Mouse (Mus musculus) retina, embryonic 14.5 days (tissue): ENCODE data around the gene Ano3.
"Not testable (repeated sequence)": the region's sequence is repeated elsewhere in the genome, so short reads cannot be mapped to it uniquely, and the experiment has no call there.

Experiments used
- DNase-seq: peaks from one replicate; pipeline ENCODE4 v3.0.0-alpha.2; 2015; ENCODE audit warnings: low spot score

The Ano3 gene

DNA sequence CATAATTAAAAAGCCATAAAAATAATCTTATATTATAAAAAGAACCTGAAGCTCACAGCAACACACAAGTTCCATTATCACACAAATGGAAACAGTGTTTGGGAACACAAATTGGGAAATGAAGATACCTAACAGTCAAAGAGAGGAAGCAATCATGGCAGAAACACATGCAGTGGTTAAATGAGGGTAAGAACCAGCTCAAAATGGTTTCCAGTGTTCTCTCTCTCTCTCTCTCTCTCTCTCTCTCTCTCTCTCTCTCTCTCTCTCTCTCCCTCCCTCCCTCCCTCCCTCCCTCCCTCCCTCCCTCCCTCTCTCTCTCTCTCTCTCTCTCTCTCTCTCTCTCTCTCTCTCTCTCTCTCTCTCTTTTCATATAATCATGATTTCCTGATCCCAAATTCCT lies at the start of gene Ano3:
Ano3 (minus strand) TSS at position 101 of the 400 bp plus-strand sequence.
- not testable (repeated sequence) for DNase-seq

DNA sequence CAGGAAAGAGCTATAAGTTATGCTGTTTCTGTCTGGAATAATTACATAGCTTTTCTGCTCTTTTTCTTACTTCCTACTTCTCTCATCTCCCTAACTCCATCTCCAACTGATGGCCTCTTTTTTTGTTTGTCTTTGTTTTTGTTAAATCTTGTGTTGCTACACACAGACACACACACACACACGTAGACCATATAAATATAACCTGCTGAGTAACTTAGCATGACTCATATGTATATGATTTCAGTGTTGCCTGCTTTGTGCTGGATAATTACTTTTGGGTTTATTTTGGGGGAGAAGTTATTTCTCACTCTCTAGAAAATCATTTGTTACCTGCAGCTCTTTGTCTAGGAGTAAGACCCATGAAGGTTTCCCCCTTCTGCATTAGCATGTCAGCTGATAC lies 39.3 kb upstream of the Ano3 start:
- DNase-seq, result no peak

DNA sequence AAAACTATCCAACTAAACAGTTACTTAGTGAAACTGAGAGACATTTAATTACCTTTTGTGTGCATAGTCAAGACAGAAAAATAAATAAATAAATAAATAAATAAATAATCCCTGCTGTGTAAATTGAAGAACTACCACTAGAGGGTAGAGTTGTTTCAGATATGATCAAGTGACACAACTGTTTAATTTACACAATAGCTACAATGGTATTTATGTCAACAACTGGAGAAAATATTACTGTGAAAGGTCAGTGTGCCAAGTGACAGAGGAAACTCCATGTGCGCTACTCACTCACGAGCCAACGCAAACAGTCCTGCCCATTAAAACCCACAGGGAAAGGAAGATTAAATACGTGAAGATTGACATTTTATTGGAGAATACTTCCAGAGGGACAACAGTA lies 38.8 kb upstream of the Ano3 start:
- DNase-seq, result peak; percentile 58

DNA sequence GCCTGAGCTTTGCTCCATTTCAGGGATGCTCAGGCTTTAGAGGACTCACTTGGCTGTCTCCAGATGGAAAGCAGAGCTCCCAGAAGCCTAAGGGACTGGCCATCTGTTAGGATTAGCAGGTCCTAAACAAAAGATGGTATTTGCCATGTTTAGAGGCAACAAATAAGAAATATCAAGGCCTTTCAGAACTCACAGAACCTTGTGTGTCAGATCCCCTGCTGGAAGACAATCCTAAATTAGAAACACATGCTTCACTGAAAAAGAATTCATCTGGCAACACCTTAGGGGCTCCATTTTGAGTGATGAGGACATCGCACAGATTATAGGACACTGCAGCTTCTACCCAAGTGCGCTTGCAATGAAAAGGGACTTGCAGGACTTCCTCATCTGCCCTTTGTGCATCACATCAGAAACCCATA lies 35.1 kb upstream of the Ano3 start:
- DNase-seq, result no peak

GRCm38 (mm10) chr2:110981733-110982132 lies 31.0 kb upstream of the Ano3 start:
- DNase-seq, result peak; percentile 73

GRCm38 (mm10) chr2:110979610-110980009 lies 28.9 kb upstream of the Ano3 start:
- no peak for DNase-seq

DNA sequence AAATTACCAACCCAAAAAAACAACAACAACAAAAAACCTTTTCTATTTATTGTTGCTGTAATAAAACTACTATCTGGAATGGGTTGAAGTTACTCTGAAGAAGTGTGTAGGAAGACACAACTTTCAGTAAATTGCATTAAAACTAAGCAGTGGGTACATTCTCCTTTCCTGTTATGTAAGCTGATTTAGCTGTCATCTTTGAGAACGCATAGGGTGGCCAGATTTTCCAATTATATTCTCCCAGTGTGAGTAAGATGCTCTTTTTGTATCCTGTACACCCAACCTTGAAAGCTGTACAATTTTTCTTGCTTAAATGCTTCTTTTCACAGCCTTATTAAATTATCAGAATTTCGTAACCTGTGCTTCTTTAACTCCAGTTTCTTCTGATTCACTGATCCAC lies 26.1 kb upstream of the Ano3 start:
- DNase-seq, result no peak

DNA sequence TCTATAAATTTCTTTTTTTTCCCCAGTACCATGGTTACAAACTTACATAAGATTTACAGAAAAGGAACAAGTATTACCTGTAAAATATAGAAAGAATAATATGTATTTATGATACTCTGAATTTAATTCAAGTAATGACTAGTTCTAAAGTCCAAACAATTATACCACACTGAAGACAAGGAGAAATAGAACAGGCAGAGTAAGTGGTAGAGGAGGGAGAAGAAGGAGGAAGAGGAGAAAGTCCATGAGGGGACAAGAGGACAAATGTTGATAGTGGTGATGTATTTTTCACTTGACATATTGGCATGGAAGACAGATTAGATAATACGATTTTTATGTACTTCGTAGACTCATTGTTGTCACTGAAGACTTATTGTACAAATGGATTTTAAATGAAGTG lies 19.4 kb upstream of the Ano3 start:
- no peak for DNase-seq

DNA sequence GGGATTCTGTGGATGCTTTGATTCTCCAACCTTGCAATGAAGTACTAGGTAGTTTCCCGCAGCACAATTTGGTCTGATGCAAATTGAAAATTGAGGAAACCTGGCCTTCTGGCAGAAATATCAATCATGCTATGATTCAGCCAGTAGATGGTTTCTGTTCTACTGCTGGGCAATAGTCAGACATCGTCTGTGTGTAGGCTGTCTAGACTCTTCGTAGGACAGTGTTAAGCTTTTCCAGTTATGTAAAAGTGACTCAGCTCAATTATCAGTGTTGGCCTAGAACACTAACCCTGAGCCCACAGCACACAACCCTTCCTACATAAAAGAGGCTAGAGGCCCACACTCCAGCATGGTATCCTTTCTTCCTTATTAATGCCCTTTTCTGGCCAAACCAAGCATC lies 14.7 kb upstream of the Ano3 start:
- no peak for DNase-seq

GRCm38 (mm10) chr2:110950432-110950803 lies 305 bp downstream of the Ano3 start:
- no peak for DNase-seq

DNA sequence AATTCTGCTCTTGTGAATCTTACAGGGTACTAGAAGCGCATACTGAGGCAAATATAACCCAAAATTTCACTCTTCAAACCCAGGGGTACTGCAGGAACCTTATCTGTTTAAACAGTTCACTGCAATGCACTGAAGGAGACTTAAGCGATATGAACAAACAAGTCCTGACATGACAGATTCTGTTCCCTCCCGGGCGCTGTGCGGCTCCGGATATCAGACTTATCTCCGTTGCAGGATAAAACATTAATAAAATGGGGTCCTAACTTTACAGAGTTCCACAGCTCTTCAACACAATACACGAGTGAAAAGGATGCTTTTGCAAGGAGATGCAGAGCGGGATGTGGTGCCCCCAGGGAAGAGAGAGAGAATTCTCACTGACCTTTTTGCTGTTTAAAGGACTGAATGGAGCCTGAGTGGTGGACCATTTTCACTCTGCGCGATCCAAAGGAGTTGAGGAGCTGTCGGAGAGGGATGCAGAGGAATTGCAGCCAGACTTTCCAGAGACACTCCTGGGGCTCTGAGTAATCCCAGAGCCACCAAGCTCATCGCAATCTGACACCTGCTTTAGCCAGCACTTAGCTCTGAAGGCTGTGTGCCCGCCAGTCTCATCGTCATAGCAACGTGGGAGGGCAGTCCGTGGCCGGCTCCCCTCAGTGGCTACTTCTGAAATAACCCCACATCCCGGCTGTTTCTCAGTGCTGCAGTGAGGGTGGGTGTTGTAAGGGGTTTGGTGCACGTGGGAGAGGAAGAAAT lies 868 bp downstream of the Ano3 start:
- peak; percentile 77 for DNase-seq

- no peak for DNase-seq
These were observed 5.6 kb downstream of the Ano3 start for GRCm38 (mm10) chr2:110945171-110945570.

GRCm38 (mm10) chr2:110935691-110936090 lies 15.0 kb downstream of the Ano3 start:
- DNase-seq, result no peak

- DNase-seq, result no peak
These were observed 21.6 kb downstream of the Ano3 start for GRCm38 (mm10) chr2:110929126-110929525.

- no peak for DNase-seq
These were observed 41.2 kb downstream of the Ano3 start for GRCm38 (mm10) chr2:110909506-110909905.

DNA sequence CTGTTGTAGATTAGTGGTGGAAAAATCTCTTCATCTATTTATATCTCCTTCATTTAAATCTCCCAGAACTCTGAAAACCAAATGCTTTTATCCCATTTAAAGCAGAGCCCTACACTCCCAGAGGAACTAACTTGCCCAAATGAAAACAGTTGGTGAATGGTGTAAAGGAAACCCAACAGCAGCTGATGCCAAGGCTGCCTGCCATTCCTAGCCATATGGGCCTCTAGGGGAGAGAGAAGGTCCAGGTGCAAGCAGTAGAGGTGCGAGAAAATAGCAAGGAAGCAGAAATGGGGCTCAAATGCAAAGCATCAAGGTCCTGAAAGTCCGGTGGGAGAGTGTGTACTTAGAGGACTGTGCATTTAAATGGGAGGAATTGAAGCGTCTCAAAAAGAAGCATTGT lies 44.2 kb downstream of the Ano3 start:
- DNase-seq, result peak; percentile 3

- no peak for DNase-seq
These were observed 54.0 kb downstream of the Ano3 start for GRCm38 (mm10) chr2:110896477-110897270.

- no peak for DNase-seq
These were observed 79.1 kb downstream of the Ano3 start for GRCm38 (mm10) chr2:110871650-110872049.

GRCm38 (mm10) chr2:110865584-110865983 lies 85.1 kb downstream of the Ano3 start:
- DNase-seq, result no peak

DNA sequence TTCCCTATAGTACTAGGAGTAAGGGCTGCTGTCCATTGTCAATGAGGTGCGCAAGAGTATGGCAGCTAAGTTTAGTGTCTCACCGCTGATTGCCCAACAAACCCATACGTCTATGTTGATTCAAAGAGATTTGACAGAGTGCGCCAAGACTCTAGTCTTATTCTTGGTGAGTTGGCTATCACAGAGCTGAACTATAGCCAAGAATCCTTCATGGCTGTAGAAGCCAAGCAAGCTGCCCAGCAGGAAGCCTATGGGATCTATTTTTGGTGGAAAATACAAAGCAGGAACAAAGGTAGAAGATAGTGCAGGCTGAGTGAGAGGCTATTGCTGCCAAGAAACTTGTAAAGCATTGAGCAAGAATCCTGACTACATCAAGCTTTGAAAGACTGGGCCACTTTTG lies 87.3 kb downstream of the Ano3 start:
- DNase-seq, result no peak

DNA sequence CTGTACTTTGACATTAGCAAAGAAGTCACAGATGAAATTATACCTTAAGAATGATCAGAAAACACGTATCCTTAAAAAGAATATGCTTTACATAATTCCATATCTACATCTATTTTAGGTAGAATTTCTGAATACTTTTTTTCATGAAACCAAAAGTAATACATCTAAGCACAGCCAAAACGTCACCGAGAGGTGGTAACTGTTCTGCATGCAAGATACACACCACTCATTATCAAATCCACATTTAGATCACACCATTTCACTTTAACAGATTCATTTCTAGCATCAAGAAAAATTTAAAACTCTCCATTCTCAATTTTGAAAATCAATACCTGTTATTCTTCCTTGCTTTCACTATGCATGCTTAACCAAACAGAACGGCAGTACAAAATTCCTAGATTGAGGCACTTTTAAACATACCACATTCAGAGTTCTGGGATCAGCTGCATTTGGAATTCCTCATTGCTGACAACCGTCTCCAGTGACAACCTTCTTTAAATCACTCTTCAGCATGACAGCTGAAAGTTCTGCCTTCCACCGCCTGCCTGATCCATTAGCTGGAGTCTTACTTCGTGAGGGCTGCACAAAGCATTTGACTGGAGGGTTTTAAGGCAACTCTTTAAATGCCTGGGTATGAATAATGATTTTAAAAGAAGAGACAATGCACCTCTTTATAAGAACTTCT lies 111.0 kb downstream of the Ano3 start:
- no peak for DNase-seq

GRCm38 (mm10) chr2:110816189-110816588 lies 134.5 kb downstream of the Ano3 start:
- DNase-seq, result no peak

GRCm38 (mm10) chr2:110814964-110815363 lies 135.8 kb downstream of the Ano3 start:
- DNase-seq, result no peak
